Mouse (Mus musculus) liver, embryonic 15.5 days (tissue): ENCODE data around the gene Slc18a2. TPM values are rescaled to one million over a fixed set of nuclear protein-coding genes. Genes with fewer than 3 reads are reported as not detected.
A peak's percentile ranks its signal among the peaks of the same experiment; 100 is the strongest.

ENCODE experiments used
- ATAC-seq: fragments of 200-750 bp; cut with Nextera tagmentation; 2 replicates; pipeline ENCODE4 v1.8.0; 2017; ENCODE audit warnings: moderate number of reproducible peaks, mild to moderate bottlenecking, moderate library complexity; ENCODE audit not compliant: insufficient read depth
- H3K27ac ChIP-seq: fragments of 300-500 bp; sonication (generic); replicated peaks from 2 replicates; pipeline ENCODE4 v1.5.1; 2015; ENCODE audit warnings: mild to moderate bottlenecking, inconsistent platforms
- H3K27me3 ChIP-seq: fragments of 300-500 bp; sonication (generic); 2 replicates; pipeline ENCODE4 v1.6.1; 2015; ENCODE audit warnings: mild to moderate bottlenecking, inconsistent platforms
- H3K36me3 ChIP-seq: fragments of 300-500 bp; sonication (generic); replicated peaks from 2 replicates; pipeline ENCODE4 v1.6.1; 2015; ENCODE audit warnings: moderate library complexity, mild to moderate bottlenecking, inconsistent platforms
- H3K4me1 ChIP-seq: fragments of 300-500 bp; sonication (generic); replicated peaks from 2 replicates; pipeline ENCODE4 v1.6.1; 2015; ENCODE audit warnings: inconsistent platforms
- H3K4me2 ChIP-seq: fragments of 300-500 bp; sonication (generic); 2 replicates; pipeline ENCODE4 v1.6.1; 2015; ENCODE audit warnings: moderate library complexity, mild to moderate bottlenecking, inconsistent platforms
- H3K4me3 ChIP-seq: fragments of 300-500 bp; sonication (generic); replicated peaks from 2 replicates; pipeline ENCODE4 v1.5.1; 2015; ENCODE audit warnings: mild to moderate bottlenecking, inconsistent platforms
- H3K9ac ChIP-seq: fragments of 300-500 bp; sonication (generic); 2 replicates; pipeline ENCODE4 v1.6.1; 2015; ENCODE audit warnings: moderate library complexity, mild to moderate bottlenecking, inconsistent platforms
- H3K9me3 ChIP-seq: fragments of 300-500 bp; sonication (generic); replicated peaks from 2 replicates; pipeline ENCODE4 v1.6.1; 2016; ENCODE audit warnings: inconsistent platforms
- WGBS: fragments of 180-500 bp; shearing (Covaris S2); methylation state at CpG from one replicate; pipeline ENCODE4 v1.1.7; 2015; ENCODE audit warnings: mixed read lengths; ENCODE audit not compliant: insufficient replicate concordance; 5-methylcytosine and 5-hydroxymethylcytosine counted together
- polyA plus RNA-seq: library from polyadenylated mRNA; unstranded; fragments of >200 nt; fragmentation: Nextera tagmentation; extraction: Ambion mirVana; gene quantifications from 2 replicates; pipeline ENCODE4 v1.2.1, GENCODE M21; 2015

Slc18a2 gene
- polyA plus RNA-seq, 1 experiment from 2014 or later = 2.8 TPM

GRCm38 (mm10) chr19:59243057-59243456 is 17.6 kb upstream of the Slc18a2 start:
- no peak overlapping the region for H3K9ac ChIP-seq
- H3K4me2 ChIP-seq = no peak overlapping the region
- H3K4me3 ChIP-seq = no peak overlapping the region
- no peak overlapping the region for H3K27ac ChIP-seq
- H3K27me3 ChIP-seq = peaks cover 5% of the 10 kb centered on the region; the same call in 1 of the 2 replicates
- H3K9me3 ChIP-seq = no peaks in the 10 kb centered on the region
- H3K4me1 ChIP-seq = no peaks in the 10 kb centered on the region
- 38% methylated on average over 2 of the region's 2 CpGs for WGBS
- no peak for ATAC-seq
- no peaks in the 10 kb centered on the region for H3K36me3 ChIP-seq

GRCm38 (mm10) chr19:59248144-59248543 is 12.6 kb upstream of the Slc18a2 start:
- Histone ChIP-seq H3K27me3 (no peaks in the 10 kb centered on the region), H3K4me3 (no peak overlapping the region), H3K9ac (no peak overlapping the region), H3K9me3 (no peaks in the 10 kb centered on the region), H3K27ac (no peak overlapping the region), H3K4me1 (no peaks in the 10 kb centered on the region), H3K4me2 (no peak overlapping the region), H3K36me3 (no peaks in the 10 kb centered on the region)
- ATAC-seq = no peak
- WGBS = 45% methylated on average over 4 of the region's 4 CpGs

GRCm38 (mm10) chr19:59248553-59249286 is 12.0 kb upstream of the Slc18a2 start:
- ATAC-seq = no peak
- Histone ChIP-seq H3K4me2 (no peak overlapping the region), H3K27ac (no peak overlapping the region)

GRCm38 (mm10) chr19:59252651-59253050 is 8.0 kb upstream of the Slc18a2 start:
- Histone ChIP-seq H3K9ac (no peak overlapping the region), H3K4me2 (no peak overlapping the region), H3K9me3 (no peaks in the 10 kb centered on the region), H3K4me3 (no peak overlapping the region), H3K36me3 (no peaks in the 10 kb centered on the region), H3K27me3 (no peaks in the 10 kb centered on the region), H3K27ac (no peak overlapping the region), H3K4me1 (no peaks in the 10 kb centered on the region)
- ATAC-seq = no peak
- 31% methylated on average over 2 of the region's 2 CpGs for WGBS

More at GRCm38 (mm10) chr19:59248553-59249286, 12.0 kb upstream of the Slc18a2 start:
- WGBS = 24% methylated on average over 11 of the region's 11 CpGs
- Histone ChIP-seq H3K9ac (no peak overlapping the region), H3K4me3 (no peak overlapping the region), H3K9me3 (no peaks in the 10 kb centered on the region), H3K4me1 (no peaks in the 10 kb centered on the region), H3K27me3 (no peaks in the 10 kb centered on the region), H3K36me3 (no peaks in the 10 kb centered on the region)

GRCm38 (mm10) chr19:59259633-59260032 is 1.1 kb upstream of the Slc18a2 start:
- no peak overlapping the region for H3K4me2 ChIP-seq
- no peaks in the 10 kb centered on the region for H3K36me3 ChIP-seq
- H3K9ac ChIP-seq = no peak overlapping the region
- 46% methylated on average over 5 of the region's 5 CpGs for WGBS
- H3K9me3 ChIP-seq = no peaks in the 10 kb centered on the region
- peaks cover 14% of the 10 kb centered on the region for H3K4me1 ChIP-seq
- no peak overlapping the region for H3K4me3 ChIP-seq
- no peak for ATAC-seq
- no peak overlapping the region for H3K27ac ChIP-seq
- peaks cover 43% of the 10 kb centered on the region for H3K27me3 ChIP-seq

GRCm38 (mm10) chr19:59261604-59262003 is 908 bp downstream of the Slc18a2 start:
- no peaks in the 10 kb centered on the region for H3K36me3 ChIP-seq
- WGBS = 6% methylated on average over 7 of the region's 7 CpGs
- H3K27me3 ChIP-seq = peaks cover 43% of the 10 kb centered on the region
- no peak overlapping the region for H3K27ac ChIP-seq
- H3K9me3 ChIP-seq = no peaks in the 10 kb centered on the region
- peak; percentile 18; the same call in 1 of the 2 replicates for ATAC-seq
- peak overlapping the region; percentile 39; the same call in 1 of the 2 replicates for H3K4me3 ChIP-seq
- H3K9ac ChIP-seq = no peak overlapping the region
- peak overlapping the region; percentile 65 for H3K4me2 ChIP-seq
- H3K4me1 ChIP-seq = peaks cover 14% of the 10 kb centered on the region

GRCm38 (mm10) chr19:59263171-59263570 is 2.5 kb downstream of the Slc18a2 start:
- H3K9ac ChIP-seq = no peak overlapping the region

GRCm38 (mm10) chr19:59264838-59265532 is 4.3 kb downstream of the Slc18a2 start:
- H3K27ac ChIP-seq = no peak overlapping the region
- H3K9me3 ChIP-seq = no peaks in the 10 kb centered on the region
- 55% methylated on average over 9 of the region's 9 CpGs for WGBS

More at GRCm38 (mm10) chr19:59263171-59263570, 2.5 kb downstream of the Slc18a2 start:
- WGBS = 74% methylated on average over 9 of the region's 9 CpGs
- Histone ChIP-seq H3K27ac (no peak overlapping the region), H3K4me3 (no peak overlapping the region), H3K27me3 (peaks cover 43% of the 10 kb centered on the region), H3K36me3 (no peaks in the 10 kb centered on the region), H3K4me2 (no peak overlapping the region), H3K9me3 (no peaks in the 10 kb centered on the region), H3K4me1 (peaks cover 14% of the 10 kb centered on the region)
- ATAC-seq = no peak

GRCm38 (mm10) chr19:59265907-59266306 is 5.2 kb downstream of the Slc18a2 start:
- Histone ChIP-seq H3K4me3 (no peak overlapping the region), H3K27ac (no peak overlapping the region), H3K9ac (no peak overlapping the region), H3K9me3 (no peaks in the 10 kb centered on the region), H3K4me2 (no peak overlapping the region), H3K4me1 (peaks cover 9% of the 10 kb centered on the region), H3K36me3 (no peaks in the 10 kb centered on the region), H3K27me3 (peaks cover 24% of the 10 kb centered on the region)
- ATAC-seq = no peak
- WGBS = 62% methylated on average over 6 of the region's 6 CpGs

More at GRCm38 (mm10) chr19:59264838-59265532, 4.3 kb downstream of the Slc18a2 start:
- H3K4me3 ChIP-seq = no peak overlapping the region
- H3K4me2 ChIP-seq = no peak overlapping the region
- peaks cover 14% of the 10 kb centered on the region for H3K4me1 ChIP-seq
- H3K9ac ChIP-seq = no peak overlapping the region
- H3K27me3 ChIP-seq = peaks cover 33% of the 10 kb centered on the region
- H3K36me3 ChIP-seq = no peaks in the 10 kb centered on the region
- ATAC-seq = no peak

GRCm38 (mm10) chr19:59267417-59267963 is 6.8 kb downstream of the Slc18a2 start:
- whole genome bisulfite sequencing = 22% methylated on average over 5 of the region's 5 CpGs
- ATAC-seq = no peak

GRCm38 (mm10) chr19:59273190-59273589 is 12.5 kb downstream of the Slc18a2 start:
- Histone ChIP-seq H3K27ac (no peak overlapping the region), H3K9me3 (no peaks in the 10 kb centered on the region), H3K4me2 (no peak overlapping the region), H3K4me1 (no peaks in the 10 kb centered on the region), H3K9ac (no peak overlapping the region), H3K4me3 (no peak overlapping the region), H3K36me3 (no peaks in the 10 kb centered on the region), H3K27me3 (no peaks in the 10 kb centered on the region)
- WGBS = 67% methylated on average over 7 of the region's 7 CpGs
- ATAC-seq = no peak

More at GRCm38 (mm10) chr19:59267417-59267963, 6.8 kb downstream of the Slc18a2 start:
- Histone ChIP-seq H3K27me3 (peaks cover 9% of the 10 kb centered on the region; the same call in 1 of the 2 replicates), H3K27ac (no peak overlapping the region), H3K9ac (no peak overlapping the region), H3K4me2 (no peak overlapping the region), H3K36me3 (no peaks in the 10 kb centered on the region), H3K9me3 (no peaks in the 10 kb centered on the region), H3K4me3 (no peak overlapping the region), H3K4me1 (no peaks in the 10 kb centered on the region)
